Mouse (Mus musculus) CH12.LX (cell line): ENCODE data around the gene Aurka. TPM values are rescaled to one million over a fixed set of nuclear protein-coding genes. Genes with fewer than 3 reads are reported as not detected.
A peak's percentile ranks its signal among the peaks of the same experiment; 100 is the strongest.

ENCODE experiments used
- DNase-seq: peaks from one replicate; pipeline ENCODE4 v3.0.0-alpha.2; 2013; ENCODE audit errors: extremely low read depth
- H3K27ac ChIP-seq: 2 replicates; pipeline ENCODE4 v1.5.1; 2012; ENCODE audit warnings: low read depth, mild to moderate bottlenecking, control low read depth, moderate library complexity; ENCODE audit not compliant: insufficient read depth
- H3K27me3 ChIP-seq: replicated peaks from 2 replicates; pipeline ENCODE3; 2012; ENCODE audit warnings: inconsistent platforms
- H3K36me3 ChIP-seq, 2 experiments: replicated peaks in 1 of 2; 2 replicates each; pipeline versions ENCODE3 to v1.6.1; 2012; ENCODE audit warnings: inconsistent platforms in 1 of 2, low read length in 1 of 2, mild to moderate bottlenecking in 1 of 2, mixed read lengths in 1 of 2, moderate library complexity in 1 of 2; ENCODE audit not compliant: control insufficient read depth in 1 of 2, insufficient read depth in 1 of 2
- H3K4me1 ChIP-seq, 2 experiments: 2 replicates each; pipeline ENCODE4 v1.6.1; 2012; ENCODE audit warnings: inconsistent platforms in 1 of 2, moderate library complexity in 1 of 2; ENCODE audit not compliant: insufficient read depth in 2 of 2, control insufficient read depth in 1 of 2
- H3K4me2 ChIP-seq: 2 replicates; pipeline ENCODE4 v1.6.1; 2012; ENCODE audit warnings: low read depth, mild to moderate bottlenecking, control low read depth; ENCODE audit not compliant: poor library complexity, insufficient read depth, severe bottlenecking
- H3K4me3 ChIP-seq, 3 experiments: fragments of 150-350 bp in 1 of 3; sonication (generic) in 1 of 3; replicated peaks in 1 of 3; 2 replicates each; pipeline versions ENCODE3 to v1.5.1; 2011 to 2012; ENCODE audit warnings: low read depth in 2 of 3, low read length in 2 of 3, mild to moderate bottlenecking in 2 of 3, moderate library complexity in 2 of 3, control low read depth in 1 of 3, improper control_type of control experiment in 1 of 3, inconsistent platforms in 1 of 3, mixed read lengths in 1 of 3; ENCODE audit not compliant: poor library complexity in 1 of 3
- H3K79me2 ChIP-seq: replicated peaks from 2 replicates; pipeline ENCODE4 v1.6.1; 2012; ENCODE audit warnings: mild to moderate bottlenecking, moderate library complexity; ENCODE audit not compliant: control insufficient read depth, poor library complexity, insufficient read depth, severe bottlenecking; ENCODE audit errors: extremely low read depth
- H3K9ac ChIP-seq: 2 replicates; pipeline ENCODE4 v1.6.1; 2012; ENCODE audit warnings: low read depth, mild to moderate bottlenecking, control low read depth, moderate library complexity; ENCODE audit not compliant: insufficient read depth
- H3K9me3 ChIP-seq: replicated peaks from 2 replicates; pipeline ENCODE3; 2012; ENCODE audit warnings: low read length, inconsistent platforms, mixed read lengths
- BHLHE40 ChIP-seq: IDR thresholded peaks from 2 replicates; pipeline ENCODE4 v1.6.1; 2011; ENCODE audit warnings: mild to moderate bottlenecking, low read depth, low read length, improper control_type of control experiment
- CHD1 ChIP-seq: IDR thresholded peaks from 2 replicates; pipeline ENCODE4 v1.6.1; 2012; ENCODE audit warnings: low read depth, low read length, improper control_type of control experiment, inconsistent platforms
- EP300 ChIP-seq: IDR thresholded peaks from 2 replicates; pipeline ENCODE4 v1.6.1; 2011; ENCODE audit warnings: low read length, improper control_type of control experiment
- IRF4 ChIP-seq: IDR thresholded peaks from 2 replicates; pipeline ENCODE4 v1.6.1; 2014; ENCODE audit warnings: low read depth, mild to moderate bottlenecking, inconsistent platforms, low read length, improper control_type of control experiment
- MAFK ChIP-seq: IDR thresholded peaks from 2 replicates; pipeline ENCODE4 v1.6.1; 2011; ENCODE audit warnings: low read length, improper control_type of control experiment; ENCODE audit not compliant: insufficient replicate concordance
- NRF1 ChIP-seq: IDR thresholded peaks from 2 replicates; pipeline ENCODE4 v1.6.1; 2014; ENCODE audit warnings: low read depth, mild to moderate bottlenecking, inconsistent platforms, low read length, improper control_type of control experiment, moderate library complexity
- SMC3 ChIP-seq: IDR thresholded peaks from 2 replicates; pipeline ENCODE4 v1.6.1; 2011; ENCODE audit warnings: low read depth, low read length, improper control_type of control experiment
- TCF12 ChIP-seq: IDR thresholded peaks from 2 replicates; pipeline ENCODE4 v1.6.1; 2014; ENCODE audit warnings: low read depth, mild to moderate bottlenecking, inconsistent platforms, low read length, improper control_type of control experiment
- USF1 ChIP-seq: IDR thresholded peaks from 2 replicates; pipeline ENCODE4 v1.6.1; 2014; ENCODE audit warnings: low read depth, mild to moderate bottlenecking, inconsistent platforms, low read length, improper control_type of control experiment
- ZC3H11A ChIP-seq: IDR thresholded peaks from 2 replicates; pipeline ENCODE4 v1.6.1; 2012; ENCODE audit warnings: low read depth, mild to moderate bottlenecking, inconsistent platforms, low read length, improper control_type of control experiment
- ZKSCAN1 ChIP-seq: IDR thresholded peaks from 2 replicates; pipeline ENCODE4 v1.6.1; 2012; ENCODE audit warnings: low read depth, inconsistent platforms, low read length, improper control_type of control experiment, borderline replicate concordance
- dilution Hi-C: fragments of 300-500 bp; cut with MboI; formaldehyde crosslinking; loops from 2 replicates; pipeline ENCODE4 v1.14.3; 2020; ENCODE audit warnings: low sequenced_read_pairs; ENCODE audit not compliant: extremely low pct_unique_long_range_greater_than_20kb, extremely low pct_ligation_motif_present
- in situ Hi-C: fragments of 300-500 bp; cut with MboI; formaldehyde crosslinking; loops from 3 replicates; pipeline ENCODE4 v1.14.3; 2019; ENCODE audit warnings: low sequenced_read_pairs, low pct_ligation_motif_present, low pct_unique_long_range_greater_than_20kb, mixed read lengths
- polyA plus RNA-seq: library from polyadenylated mRNA; unstranded; fragments of >175 nt; gene quantifications from 2 replicates; pipeline ENCODE4 v1.2.1, GENCODE M21; 2012; ENCODE audit warnings: low read depth; ENCODE audit not compliant: insufficient read length
- total RNA-seq, 2 experiments: library from RNA; depleted of rRNA; stranded (reverse); fragments of 300-350 nt in 1 of 2; fragments of >200 nt in 1 of 2; gene quantifications; 2 replicates each; pipeline ENCODE4 v1.2.3; 2012 to 2014

Aurka gene
- total and polyA plus RNA-seq, 3 experiments = 84.4 to 128 (median 88.6) TPM

DNA sequence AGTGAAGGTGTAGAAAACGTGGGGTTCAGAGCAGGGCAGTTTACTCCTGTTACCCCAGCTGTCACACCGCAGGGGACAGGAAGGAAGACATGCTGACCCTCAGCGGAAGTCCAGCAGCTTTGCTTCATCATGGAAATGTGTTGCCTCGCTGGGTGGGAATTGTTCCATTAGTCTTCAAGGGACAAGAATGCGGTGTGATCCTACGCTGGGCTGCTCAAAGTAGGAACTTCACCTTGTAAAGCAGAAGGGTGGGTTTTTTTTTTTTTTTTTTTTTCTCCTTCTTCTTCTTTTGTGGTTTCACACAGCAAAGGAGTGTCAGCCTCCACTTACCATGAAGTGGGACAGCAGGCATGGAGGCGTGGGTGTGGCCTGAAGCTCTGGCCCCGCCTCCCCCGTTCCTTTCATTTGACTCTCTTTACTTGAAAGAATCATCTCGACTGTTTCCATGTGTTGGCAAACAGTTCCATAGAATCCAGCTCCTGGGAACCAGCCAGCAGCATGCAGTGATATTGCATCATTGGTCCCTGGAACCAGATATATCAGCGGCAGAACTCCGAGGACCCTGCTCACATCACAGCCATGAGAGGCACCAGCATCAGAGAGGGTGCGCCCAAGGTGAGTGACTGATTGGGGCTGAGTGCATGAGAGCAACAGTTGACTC, 23.2 kb upstream of the Aurka start, which contains the start of gene Cass4 (continued):
- TF ChIP-seq MAFK = no peak

GRCm38 (mm10) chr2:172392041-172392521, 21.7 kb upstream of the Aurka start:
- H3K4me2 ChIP-seq = no peak overlapping the region
- H3K4me3 ChIP-seq = no peak overlapping the region
- no peak overlapping the region for H3K9ac ChIP-seq
- no peak overlapping the region for H3K27ac ChIP-seq
- H3K36me3 ChIP-seq = peaks cover 0 to 14% of the 10 kb centered on the region in 2 experiments
- H3K9me3 ChIP-seq = peaks cover 7% of the 10 kb centered on the region
- H3K27me3 ChIP-seq = no peaks in the 10 kb centered on the region
- peaks cover 12 to 61% of the 10 kb centered on the region in 2 experiments for H3K4me1 ChIP-seq
- dilution Hi-C loops (no loop called here), in situ Hi-C loops (no loop called here)
- DNase-seq = no peak
- TF ChIP-seq BHLHE40 = no peak
- no peak for TF ChIP-seq EP300
- no peak for TF ChIP-seq ZC3H11A
- no peak for TF ChIP-seq IRF4
- TF ChIP-seq CHD1 = no peak
- no peak for TF ChIP-seq TCF12
- TF ChIP-seq SMC3 = no peak
- no peak for TF ChIP-seq NRF1
- no peak for TF ChIP-seq ZKSCAN1
- TF ChIP-seq MAFK = no peak
- 0 out of 2 replicates have a peak, but pooled peaks cover 3% of the 10 kb centered on the region for H3K79me2 ChIP-seq

DNA sequence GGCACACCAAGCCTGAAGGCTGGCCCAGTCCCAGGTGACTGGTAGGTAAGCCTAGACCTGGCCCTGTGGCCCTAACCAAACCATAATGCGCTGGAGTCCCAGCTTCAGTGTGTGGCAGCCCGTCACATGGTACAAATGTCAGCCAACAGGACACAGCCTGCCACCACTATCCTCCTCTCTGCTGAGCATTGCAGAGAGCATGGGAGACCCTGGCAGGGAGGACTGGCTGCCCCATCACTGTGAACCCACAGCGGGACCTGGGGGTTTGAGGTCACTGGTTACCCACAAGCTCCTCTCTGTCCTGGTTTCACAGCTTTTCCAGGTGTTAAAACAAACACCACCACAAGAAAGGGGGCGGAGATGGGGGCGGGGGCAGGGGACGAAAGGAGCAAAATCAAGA, 20.0 kb upstream of the Aurka start:
- dilution Hi-C loops (no loop called here), in situ Hi-C loops (no loop called here)
- no peak for DNase-seq
- Histone ChIP-seq H3K36me3 (peaks cover 0 to 1% of the 10 kb centered on the region in 2 experiments), H3K4me3 (no peak overlapping the region), H3K9me3 (peaks cover 3% of the 10 kb centered on the region), H3K4me2 (no peak overlapping the region), H3K79me2 (0 out of 2 replicates have a peak, but pooled peaks cover 3% of the 10 kb centered on the region), H3K27me3 (no peaks in the 10 kb centered on the region), H3K4me1 (peaks cover 12 to 46% of the 10 kb centered on the region in 2 experiments), H3K9ac (no peak overlapping the region), H3K27ac (no peak overlapping the region)
- TF ChIP-seq MAFK (0 out of 2 replicates have a peak, but pooled peaks have one; percentile 26), USF1 (peak; percentile 32), TCF12 (no peak)
